Mouse (Mus musculus): ENCODE measurements around the gene Mup4.

- TF ChIP-seq CTCF (IDR thresholded peaks at IDR 0.05; ENCODE audit: control insufficient read depth, insufficient read depth, low read length) (no peak), POLR2A (IDR thresholded peaks at IDR 0.05; ENCODE audit: borderline replicate concordance, control insufficient read depth, low read depth, low read length) (no peak)
Measured at GRCm38 (mm10) chr4:59914608-59915403, 45.7 kb downstream of the Mup4 start, which contains the start of gene Slc46a2.
